Mouse (Mus musculus) ES-E14 (cell line): ENCODE measurements around the gene Abhd11.

Experiments used
- CHD2 ChIP-seq: IDR thresholded peaks from 2 replicates; pipeline ENCODE4 v1.6.1; 2014; ENCODE audit warnings: mild to moderate bottlenecking, low read depth, low read length, inconsistent platforms
- HCFC1 ChIP-seq: IDR thresholded peaks from 2 replicates; pipeline ENCODE4 v1.6.1; 2012; ENCODE audit warnings: low read length, inconsistent platforms, borderline replicate concordance; ENCODE audit not compliant: insufficient read depth
- MAFK ChIP-seq: IDR thresholded peaks from 2 replicates; pipeline ENCODE4 v1.6.1; 2014; ENCODE audit warnings: mild to moderate bottlenecking, low read depth, low read length, inconsistent platforms; ENCODE audit not compliant: insufficient read depth
- ZC3H11A ChIP-seq: IDR thresholded peaks from 2 replicates; pipeline ENCODE4 v1.6.1; 2012; ENCODE audit warnings: low read depth, mild to moderate bottlenecking, inconsistent platforms, low read length, borderline replicate concordance
- ZNF384 ChIP-seq: IDR thresholded peaks from 2 replicates; pipeline ENCODE4 v1.6.1; 2012; ENCODE audit warnings: low read depth, low read length, inconsistent platforms

- TF ChIP-seq HCFC1 (no peak), CHD2 (no peak), ZNF384 (no peak), ZC3H11A (no peak), MAFK (no peak)
Observed at GRCm38 (mm10) chr5:135032581-135032980, 23.6 kb downstream of the Abhd11 start.
